Mouse (Mus musculus): ENCODE measurements around the gene Pus10.
"Not testable (repeated sequence)": the region's sequence is repeated elsewhere in the genome, so short reads cannot be mapped to it uniquely, and the experiment has no call there.

Pus10 gene

GRCm38 (mm10) chr11:23698526-23698925, 33.1 kb downstream of the Pus10 start:
- no peak for DNase-seq

GRCm38 (mm10) chr11:23699414-23700095, 34.1 kb downstream of the Pus10 start:
- peak; percentile 31 to 39 for DNase-seq

DNA sequence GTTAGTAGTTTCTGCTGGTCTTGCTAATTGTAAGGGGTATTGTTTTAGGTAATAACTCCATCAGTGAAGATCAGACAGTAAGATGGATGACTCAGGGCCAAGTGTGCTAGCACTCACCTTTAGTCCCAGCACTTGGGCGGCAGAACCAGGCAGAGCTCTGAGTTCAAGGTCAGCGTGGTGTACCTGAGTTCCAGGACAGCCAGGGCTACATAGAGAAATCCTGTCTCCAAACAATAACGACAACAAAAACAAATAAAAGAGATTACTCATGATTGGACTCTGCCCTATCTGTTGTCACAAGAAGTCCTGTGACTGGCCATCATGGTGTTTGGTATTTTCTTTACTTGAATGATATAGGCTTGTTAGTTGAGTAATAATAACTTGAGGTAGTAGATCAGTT, 36.4 kb downstream of the Pus10 start:
- DNase-seq, result no peak

DNA sequence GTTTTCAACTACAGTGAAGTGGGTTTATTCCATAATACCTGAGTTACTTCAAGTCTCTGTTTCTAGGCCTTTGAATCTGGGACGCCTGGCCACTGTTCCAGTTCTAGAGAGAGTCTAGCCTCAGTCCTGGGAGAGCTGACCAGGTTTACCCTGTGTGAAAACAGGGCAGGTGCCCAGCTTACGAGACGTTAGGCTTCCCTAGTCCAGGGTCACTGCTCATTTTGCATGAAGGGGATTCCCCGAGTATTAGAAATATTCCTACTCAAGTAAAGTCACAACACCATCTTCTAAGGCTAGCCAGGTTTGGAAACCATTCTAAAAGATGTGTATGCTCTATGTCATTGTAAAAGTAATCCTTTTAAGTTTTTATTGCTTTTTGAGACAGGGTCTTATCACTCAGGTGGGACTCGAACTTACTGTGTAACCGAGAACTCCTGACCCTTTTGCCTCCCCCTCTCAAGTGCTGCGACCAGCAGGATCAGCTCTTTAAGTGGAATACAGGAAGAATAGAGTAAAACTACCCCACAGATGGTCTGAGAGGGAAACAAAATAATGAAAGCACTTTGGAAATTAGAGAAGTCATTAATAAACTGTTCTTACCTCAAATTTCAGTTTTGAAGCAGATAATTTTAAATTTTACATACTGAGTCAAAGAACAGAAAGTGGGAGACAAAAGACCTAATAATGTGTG, 39.3 kb downstream of the Pus10 start:
- DNase-seq, result no peak

GRCm38 (mm10) chr11:23712299-23712698, 46.8 kb downstream of the Pus10 start:
- no peak for DNase-seq

- no peak for DNase-seq
Measured at GRCm38 (mm10) chr11:23718856-23719255, 53.4 kb downstream of the Pus10 start.

DNA sequence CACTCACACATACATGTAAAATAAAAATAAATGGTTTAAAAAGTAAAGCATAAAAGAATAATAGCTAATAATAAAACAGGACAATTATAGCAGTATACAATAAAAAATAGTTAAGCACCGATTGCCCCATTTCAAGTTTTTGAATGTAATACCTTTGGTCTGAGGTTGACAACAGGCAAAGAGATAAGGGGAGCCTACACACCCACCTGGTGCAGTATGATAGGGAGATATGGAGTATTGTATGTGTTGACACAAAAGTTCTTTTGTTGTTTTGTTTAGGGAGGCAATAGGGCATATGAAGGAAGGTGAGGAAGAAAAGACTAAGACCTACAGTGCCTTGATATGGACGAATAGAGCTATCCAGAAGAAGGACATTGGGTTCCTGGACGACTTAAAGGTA, 54.4 kb downstream of the Pus10 start:
- no peak for DNase-seq

- DNase-seq, result no peak
Measured at GRCm38 (mm10) chr11:23722326-23722725, 56.9 kb downstream of the Pus10 start.

- DNase-seq, result no peak
Measured at GRCm38 (mm10) chr11:23725850-23726249, 60.4 kb downstream of the Pus10 start.

DNA sequence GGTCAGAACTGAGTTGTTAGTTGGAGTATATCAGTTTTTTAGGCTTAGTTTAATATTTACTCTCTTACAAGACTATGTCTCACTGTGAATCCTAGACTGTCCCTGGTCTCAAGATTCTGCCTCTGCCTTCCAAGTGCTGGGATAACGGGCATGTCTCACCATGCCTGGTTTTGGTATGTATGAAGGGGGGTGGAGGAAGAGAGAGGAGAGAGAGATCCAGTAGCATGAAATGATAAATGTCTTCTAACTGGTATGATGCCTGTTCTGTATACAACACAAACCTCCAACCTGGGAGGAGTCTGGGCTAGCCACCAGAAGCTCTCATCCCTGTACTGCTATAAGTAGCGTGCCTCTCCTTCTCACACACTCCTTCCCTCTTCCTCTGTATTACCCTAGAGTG, 61.0 kb downstream of the Pus10 start:
- no peak for DNase-seq

DNA sequence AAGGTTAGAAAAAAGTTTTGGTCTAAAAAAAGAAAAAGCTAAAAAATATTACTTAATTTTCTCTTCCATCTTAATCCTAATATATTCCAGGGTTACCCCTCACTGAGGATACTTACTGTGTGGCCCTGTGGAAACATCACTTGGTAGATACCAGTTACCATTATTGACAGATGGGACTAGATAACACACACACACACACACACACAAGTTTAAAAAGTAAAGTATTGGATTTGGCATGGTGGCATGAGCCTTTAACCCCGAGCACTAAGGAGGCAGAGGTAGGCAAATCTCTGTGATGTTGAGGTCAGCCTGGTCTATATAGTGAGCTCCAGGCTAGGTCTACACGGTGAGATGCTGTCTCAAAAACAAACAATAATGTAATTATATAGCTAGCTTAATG, 62.7 kb downstream of the Pus10 start:
- DNase-seq, result no peak

DNA sequence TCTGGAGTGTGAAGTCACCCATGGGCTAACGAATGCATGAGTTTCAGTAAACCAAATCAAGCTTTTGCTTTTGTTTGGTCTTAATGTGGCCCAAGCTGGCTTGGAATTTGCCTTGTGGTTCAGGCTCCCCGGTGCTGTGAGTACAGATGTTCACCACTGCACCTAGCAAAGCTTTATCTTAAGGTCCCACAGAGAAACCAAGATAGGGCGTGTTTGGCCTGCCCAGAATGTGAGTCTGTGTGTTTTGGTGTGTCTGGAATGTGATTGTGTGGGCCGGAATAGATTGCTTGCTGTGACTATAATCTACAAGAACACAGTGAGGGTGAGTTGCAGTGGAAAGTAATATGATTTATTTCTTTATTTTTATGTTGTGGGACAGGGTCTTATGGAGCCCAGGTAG, 64.6 kb downstream of the Pus10 start:
- DNase-seq, result no peak

DNA sequence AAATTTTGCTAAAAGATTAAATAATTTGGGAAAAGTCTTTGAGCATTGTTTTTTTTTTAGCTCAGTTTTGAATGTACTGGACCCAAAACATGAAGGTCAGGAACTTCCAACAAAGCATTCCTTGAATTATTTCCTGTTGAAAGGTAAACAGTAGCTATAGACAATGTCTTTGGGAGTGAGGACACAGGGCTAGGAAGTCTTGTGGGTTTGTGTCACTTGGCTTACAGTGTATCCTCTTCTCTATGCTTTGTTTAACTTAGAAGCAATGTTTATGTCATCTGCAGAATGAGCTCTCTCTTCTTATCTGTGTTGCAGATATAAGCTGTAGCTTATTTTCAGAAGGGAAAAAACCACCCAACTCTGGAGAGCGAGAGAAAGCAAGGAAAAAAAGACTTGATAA, 67.4 kb downstream of the Pus10 start:
- no peak for DNase-seq

DNA sequence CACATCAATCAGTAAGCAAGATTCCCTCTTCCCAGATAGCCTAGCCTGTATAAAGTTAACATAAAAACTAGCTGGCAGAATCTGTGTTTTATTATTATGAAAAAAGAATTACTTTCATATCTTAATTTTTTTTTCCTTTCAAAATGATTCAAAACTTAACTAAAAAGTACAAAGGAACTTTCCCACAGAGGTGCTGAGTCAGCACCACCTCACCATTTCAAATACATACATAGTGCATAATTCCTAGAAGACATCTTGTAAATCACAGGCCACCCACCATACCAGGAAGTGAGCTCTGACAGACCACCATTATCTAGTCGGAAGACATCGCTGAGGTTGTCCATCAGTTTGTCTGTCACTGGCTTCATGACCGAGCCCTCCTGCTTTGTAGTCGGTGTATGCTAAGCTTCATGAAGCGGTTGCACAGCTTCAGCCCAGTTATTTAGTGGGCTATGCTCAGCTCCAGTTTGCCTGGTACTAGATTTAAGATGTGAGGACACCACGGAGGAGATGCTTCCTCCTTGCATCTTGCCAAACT, 69.3 kb downstream of the Pus10 start:
- no peak for DNase-seq

GRCm38 (mm10) chr11:23735820-23736470, 70.5 kb downstream of the Pus10 start:
- DNase-seq, result no peak

- no peak for DNase-seq
Measured at GRCm38 (mm10) chr11:23740895-23741294, 75.4 kb downstream of the Pus10 start.

GRCm38 (mm10) chr11:23741386-23741785, 75.9 kb downstream of the Pus10 start:
- DNase-seq, result no peak

GRCm38 (mm10) chr11:23744352-23744751, 78.9 kb downstream of the Pus10 start:
- no peak for DNase-seq

GRCm38 (mm10) chr11:23746102-23746501, 80.6 kb downstream of the Pus10 start:
- DNase-seq, result no peak

- no peak for DNase-seq
Measured at GRCm38 (mm10) chr11:23753136-23753710, 87.7 kb downstream of the Pus10 start.

- no peak for DNase-seq
Measured at GRCm38 (mm10) chr11:23754329-23754728, 88.9 kb downstream of the Pus10 start.

DNA sequence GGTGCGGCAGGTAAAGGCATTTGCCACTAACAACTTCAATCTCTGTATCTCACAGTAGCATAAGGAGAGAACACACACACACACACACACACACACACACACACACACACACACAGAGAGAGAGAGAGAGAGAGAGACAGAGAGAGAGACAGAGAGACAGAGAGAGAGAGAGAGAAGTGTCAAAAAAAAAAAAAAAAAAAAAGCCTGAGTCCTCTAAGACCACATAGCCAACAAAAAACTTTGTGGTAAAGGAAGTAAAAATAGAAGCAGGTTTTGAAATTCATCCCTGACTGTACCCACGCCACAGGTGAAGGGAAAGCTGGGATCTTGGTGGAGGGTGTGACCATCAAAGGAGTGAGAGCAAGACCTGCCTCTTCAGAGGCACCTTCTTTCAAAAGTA, 92.7 kb downstream of the Pus10 start:
- DNase-seq, result no peak

DNA sequence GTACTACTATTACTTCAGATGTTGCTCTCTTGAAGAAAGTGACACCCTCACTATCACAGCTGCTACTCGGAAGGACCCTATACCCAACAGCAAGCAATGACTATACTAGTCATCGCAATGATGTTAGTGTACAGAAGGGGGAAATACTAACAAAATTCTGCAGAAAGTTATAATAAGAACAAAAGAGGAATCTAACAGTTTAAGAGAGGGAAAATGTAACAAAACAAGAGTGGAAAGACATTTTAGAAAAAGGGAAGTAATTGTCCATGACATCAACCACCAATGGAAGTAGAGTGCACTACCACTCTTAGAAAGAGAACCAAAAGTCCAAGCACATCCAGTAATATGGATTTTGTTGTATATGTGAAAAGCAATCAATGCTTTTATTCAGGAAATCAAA, 97.2 kb downstream of the Pus10 start:
- DNase-seq, result no peak

DNA sequence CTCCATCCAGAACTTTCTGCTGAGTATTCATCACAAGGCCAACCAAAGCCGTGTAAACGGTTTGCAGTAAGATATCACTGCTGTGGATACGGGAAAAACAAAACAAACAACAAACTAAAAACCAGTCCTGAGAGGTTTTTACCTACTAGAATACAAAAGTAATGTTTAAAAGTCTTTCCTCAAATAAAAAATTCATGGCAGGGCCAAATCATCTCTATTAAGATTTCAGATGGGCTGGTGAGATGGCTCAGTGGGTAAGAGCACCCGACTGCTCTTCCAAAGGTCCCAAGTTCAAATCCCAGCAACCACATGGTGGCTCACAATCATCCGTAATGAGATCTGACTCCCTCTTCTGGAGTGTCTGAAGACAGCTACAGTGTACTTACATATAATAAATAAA, 101.9 kb downstream of the Pus10 start:
- DNase-seq, result not testable (repeated sequence)
